Mouse (Mus musculus) C3H10T1/2 (cell line): Measurements from ENCODE around the gene Il1f8. TPM values are rescaled to one million over a fixed set of nuclear protein-coding genes. Genes with fewer than 3 reads are reported as not detected.

Experiments used
- polyA plus RNA-seq, 2 experiments: library from polyadenylated mRNA; unstranded; fragments of >200 nt; fragmentation: generic; extraction: Trizol; gene quantifications; one replicate each; pipeline ENCODE4 v1.2.1; 2012; ENCODE audit warnings: missing spikeins in 2 of 2

The Il1f8 gene
- not detected for polyA plus RNA-seq

DNA sequence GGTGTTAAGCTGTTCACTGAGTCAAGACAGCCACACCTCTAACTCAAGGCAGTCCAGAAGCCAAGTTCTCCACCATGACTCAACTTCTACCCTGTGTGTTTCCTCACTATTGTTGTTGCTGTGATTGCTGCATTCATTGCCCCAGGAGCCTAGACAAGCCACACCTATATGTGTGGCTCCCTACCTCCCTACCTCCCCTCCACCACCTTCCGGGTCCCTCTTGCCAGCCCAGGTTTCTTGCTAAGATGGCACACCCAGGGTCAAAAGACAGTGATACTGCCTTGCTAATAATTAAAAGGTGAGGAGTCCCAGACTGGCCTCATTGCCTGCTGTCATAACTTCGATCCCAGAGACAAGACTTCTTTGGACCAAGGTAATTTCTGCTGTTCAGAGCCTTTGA lies at the start of gene Il1f8:
Il1f8 (plus strand) TSS at position 301 of the 400 bp plus-strand sequence.

DNA sequence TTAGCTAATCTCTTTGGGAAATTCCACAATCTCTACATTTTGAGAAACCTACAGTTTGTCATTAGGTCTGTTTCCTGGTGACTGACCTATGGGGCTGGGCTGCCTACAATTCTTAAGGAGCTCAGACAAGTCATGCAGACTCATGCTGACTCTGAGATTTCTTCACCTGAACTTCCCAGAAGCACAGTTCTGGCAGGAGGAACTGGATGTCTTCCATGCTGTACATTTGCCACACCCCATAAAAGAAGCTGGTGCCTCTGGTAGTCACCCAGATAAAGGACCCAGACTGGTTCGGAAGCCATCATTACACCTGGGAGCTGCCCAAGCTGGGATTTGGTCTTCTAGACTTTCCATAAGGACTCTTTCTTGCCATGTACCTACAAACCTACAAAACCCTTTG lies 33.2 kb downstream of the Il1f8 start, which contains the start of gene Il1f9:
Il1f9 (plus strand) TSS at position 301 of the 400 bp plus-strand sequence.

Other genes starting within 250 kb of the Il1f8 start
- not detected for gene Hnmt, start 103.8 kb upstream of the Il1f8 start, polyA plus RNA-seq
- gene Tbpl2, start 56.6 kb upstream of the Il1f8 start, polyA plus RNA-seq, result not detected
- not detected for gene Il1f9, start 33.3 kb downstream of the Il1f8 start, polyA plus RNA-seq
- gene Il1f6, start 62.3 kb downstream of the Il1f8 start, polyA plus RNA-seq, result not detected
- gene Il1f5, start 123.8 kb downstream of the Il1f8 start, polyA plus RNA-seq, result not detected
- not detected for gene Il1f10, start 138.0 kb downstream of the Il1f8 start, polyA plus RNA-seq
- 10 to 100 TPM in 1 of 2 experiments, under 1 TPM in 1; 0.04 to 12.5 TPM for gene Il1rn, start 183.7 kb downstream of the Il1f8 start, polyA plus RNA-seq
- 1 to 10 TPM in 1 of 2 experiments, not detected in 1; 1.7 TPM for gene Psd4, start 214.4 kb downstream of the Il1f8 start, polyA plus RNA-seq